Mouse (Mus musculus): ENCODE results near the gene Olah.

DNA sequence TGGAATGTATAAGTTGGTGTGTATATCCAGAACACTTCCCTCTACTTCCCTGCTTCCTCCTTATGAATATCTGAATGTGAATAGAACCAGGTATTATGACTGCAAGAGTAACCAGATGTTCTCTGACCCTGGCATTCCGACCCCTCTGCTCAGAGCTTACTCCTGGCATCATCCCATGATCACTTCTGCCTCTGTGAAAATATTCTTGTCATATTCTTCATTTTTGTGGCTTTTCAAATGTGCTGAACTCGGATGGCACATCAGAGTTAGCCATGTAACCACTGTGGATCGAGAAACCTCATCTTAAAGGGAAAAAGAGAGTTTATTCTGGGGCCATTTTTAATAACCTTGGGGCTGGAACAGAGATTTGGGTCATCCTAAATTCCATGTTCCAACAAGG lies 25.5 kb upstream of the Olah start, which contains the start of gene Meig1:
- TF ChIP-seq CTCF (IDR thresholded peaks at IDR 0.05; ENCODE audit: borderline replicate concordance, insufficient read depth, low read length) (no peak), POLR2A (IDR thresholded peaks at IDR 0.05; ENCODE audit: low read depth, low read length) (no peak)
